In genomic region chr7:19024096-19024506, GRCm38 (mm10) we compare ENCODE assay signal across 8 mouse cellular contexts. TPM values are rescaled to one million over a fixed set of nuclear protein-coding genes. Genes with fewer than 3 reads are reported as not detected.
A peak's percentile ranks its signal among the peaks of the same experiment; 100 is the strongest.
DNase-seq lines count a peak whose midpoint lies in the region; ATAC-seq lines count a peak whose summit lies in the region.

Gene Sympk (plus strand): TSS chr7:19024377.

- H3K27ac ChIP-seq in hindbrain, embryonic 13.5 days = peak within 1 kb of the TSS; percentile 74

- H3K4me2 ChIP-seq in hindbrain, embryonic 13.5 days = peak within 1 kb of the TSS; percentile 89

- peak within 1 kb of the TSS; percentile 94 for H3K9ac ChIP-seq in hindbrain, embryonic 13.5 days

- H3K9me3 ChIP-seq in hindbrain, embryonic 13.5 days = no peaks in the 10 kb centered on the region

- peak; percentile 95 for ATAC-seq in hindbrain, embryonic 13.5 days (ENCODE audit: low FRiP score)

- H3K4me3 ChIP-seq in hindbrain, embryonic 13.5 days = peak within 1 kb of the TSS; percentile 92

- peaks cover 41% of the 10 kb centered on the region for H3K27me3 ChIP-seq in hindbrain, embryonic 13.5 days

- H3K36me3 ChIP-seq in hindbrain, embryonic 13.5 days = peaks cover 5% of the 10 kb centered on the region

- DNase-seq in NIH3T3 (ENCODE audit: low read depth) = peak; percentile 98
- peak; percentile 96 to 98 for DNase-seq in cerebellum, postnatal 10 days
- peak; percentile 89 to 93 for DNase-seq in frontal cortex, postnatal 14 days (ENCODE audit: low spot score in 2 of 2)
- DNase-seq in layer of hippocampus, postnatal 25 days (ENCODE audit: extremely low spot score in 1 of 2, low spot score in 1 of 2) = peak; percentile 83 to 86
- DNase-seq in lung, postnatal 25 days (ENCODE audit: low spot score) = peak; percentile 97
- peak; percentile 98 for DNase-seq in retina, embryonic 14.5 days (ENCODE audit: low spot score)
- DNase-seq in thymus, postnatal 4 days = peak; percentile 95

- WGBS in hindbrain, embryonic 13.5 days = under 1% methylated on average over 45 of the region's 50 CpGs

- H3K4me1 ChIP-seq in hindbrain, embryonic 13.5 days (replicated peaks) = peaks cover 19% of the 10 kb centered on the region

RNA-seq across cellular contexts. Expression of gene Sympk, which starts in this region (rescaled TPM):
- polyA plus RNA-seq in hindbrain, embryonic 13.5 days (2015; fragmentation: Nextera tagmentation; extraction: Ambion mirVana) = 29.7 and 30.1 TPM in 2 replicates
- total RNA-seq in layer of hippocampus, postnatal 25 days (2021) = 100 to 1,000 TPM; 111 to 113 TPM

Comparison
In these comparisons a context has a peak if more than half of its experiments do, and no peak if none do; other contexts are left out.
1. Peak in every context shown above with its lines: DNase-seq, ATAC-seq, H3K4me3 ChIP-seq and H3K27ac ChIP-seq.